Mouse (Mus musculus) myocyte (in vitro differentiated cells): Measurements from ENCODE around the gene Ferd3l.

Experiments used
- E2F4 ChIP-seq: IDR thresholded peaks from one replicate; pipeline ENCODE4 v1.6.1; 2011; ENCODE audit warnings: mild to moderate bottlenecking, control low read depth, moderate library complexity; ENCODE audit not compliant: insufficient read depth
- MAX ChIP-seq: IDR thresholded peaks from one replicate; pipeline ENCODE4 v1.6.1; 2011; ENCODE audit warnings: low read depth, mild to moderate bottlenecking, control low read depth
- MYOD1 ChIP-seq, 3 experiments: IDR thresholded peaks; one replicate each; pipeline ENCODE4 v1.6.1; 2011; ENCODE audit warnings: control low read depth in 2 of 3, low read depth in 2 of 3, mild to moderate bottlenecking in 2 of 3, moderate library complexity in 1 of 3; ENCODE audit not compliant: insufficient read length in 2 of 3, control insufficient read depth in 1 of 3
- MYOG ChIP-seq, 3 experiments: IDR thresholded peaks; one replicate each; pipeline ENCODE4 v1.6.1; 2011; ENCODE audit warnings: control low read depth in 2 of 3, low read depth in 2 of 3, mild to moderate bottlenecking in 2 of 3; ENCODE audit not compliant: insufficient read length in 2 of 3, control insufficient read depth in 1 of 3, insufficient read depth in 1 of 3
- POLR2A ChIP-seq: IDR thresholded peaks from one replicate; pipeline ENCODE4 v1.6.1; 2011; ENCODE audit warnings: low read depth, mild to moderate bottlenecking, control low read depth, moderate library complexity; ENCODE audit not compliant: insufficient read length
- POLR2AphosphoS2 ChIP-seq: IDR thresholded peaks from one replicate; pipeline ENCODE4 v1.6.1; 2011; ENCODE audit warnings: low read depth, control low read depth; ENCODE audit not compliant: insufficient read length
- REST ChIP-seq: IDR thresholded peaks from one replicate; pipeline ENCODE4 v1.6.1; 2011; ENCODE audit warnings: mild to moderate bottlenecking, control low read depth, moderate library complexity; ENCODE audit not compliant: insufficient read depth, insufficient read length
- SRF ChIP-seq: IDR thresholded peaks from one replicate; pipeline ENCODE4 v1.6.1; 2011; ENCODE audit warnings: low read depth; ENCODE audit not compliant: control insufficient read depth, insufficient read length
- TCF12 ChIP-seq: IDR thresholded peaks from one replicate; pipeline ENCODE4 v1.6.1; 2011; ENCODE audit warnings: mild to moderate bottlenecking, control low read depth; ENCODE audit not compliant: poor library complexity, insufficient read depth, severe bottlenecking
- TCF3 ChIP-seq: IDR thresholded peaks from one replicate; pipeline ENCODE4 v1.6.1; 2011; ENCODE audit warnings: low read depth, control low read depth; ENCODE audit not compliant: insufficient read length
- USF1 ChIP-seq: IDR thresholded peaks from one replicate; pipeline ENCODE4 v1.6.1; 2011; ENCODE audit warnings: low read depth, mild to moderate bottlenecking, control low read depth, moderate library complexity

DNA sequence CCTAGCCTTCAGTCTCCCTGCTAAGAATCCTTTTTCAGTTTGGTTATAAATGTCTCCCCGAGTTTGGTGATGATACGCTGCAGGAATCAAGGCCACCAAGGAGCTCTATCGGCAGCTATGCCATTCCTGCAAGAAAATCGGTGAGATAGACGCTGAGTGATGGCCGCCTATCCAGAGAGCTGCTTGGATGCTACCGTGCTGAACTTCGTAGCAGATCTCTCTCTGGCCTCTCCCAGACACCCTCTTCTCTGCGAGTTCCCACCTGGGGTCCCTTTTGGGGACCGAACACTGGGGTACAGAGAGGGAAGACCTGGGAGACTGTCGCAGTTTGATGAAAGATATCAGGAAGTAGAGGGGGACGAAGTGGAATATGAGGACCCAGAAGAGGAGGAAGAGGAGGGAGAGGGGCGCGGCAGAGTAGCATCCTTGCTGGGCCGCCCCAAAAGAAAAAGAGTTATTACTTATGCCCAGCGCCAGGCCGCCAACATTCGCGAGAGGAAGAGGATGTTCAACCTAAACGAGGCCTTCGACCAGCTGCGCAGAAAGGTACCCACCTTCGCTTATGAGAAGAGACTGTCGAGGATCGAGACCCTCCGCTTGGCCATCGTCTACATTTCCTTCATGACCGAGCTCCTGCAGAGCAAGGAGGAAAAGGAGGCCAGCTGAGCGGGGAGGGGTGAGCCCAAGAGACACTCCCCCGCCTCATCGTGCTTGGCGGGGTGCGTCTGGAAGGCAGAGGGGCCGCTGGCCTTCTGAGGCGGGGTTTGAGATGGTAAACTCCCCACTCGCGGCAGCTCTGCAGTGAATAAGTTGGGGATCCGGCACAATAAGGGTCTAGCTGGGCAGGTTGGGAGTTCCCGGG is at the start of gene Ferd3l:
- TF ChIP-seq POLR2A, result no peak
- no peak for TF ChIP-seq USF1
- no peak for TF ChIP-seq POLR2AphosphoS2
- no peak for TF ChIP-seq E2F4
- no peak for TF ChIP-seq MAX
- no peak for TF ChIP-seq MYOG (IDR thresholded peaks at IDR 0.05; ENCODE audit: control insufficient read depth in 1 of 3, insufficient read depth in 1 of 3, insufficient read length in 2 of 3, low read depth in 2 of 3)
- TF ChIP-seq SRF, result no peak
- TF ChIP-seq MYOD1 (IDR thresholded peaks at IDR 0.05; ENCODE audit: control insufficient read depth in 1 of 3, insufficient read length in 2 of 3, low read depth in 2 of 3), result no peak
- no peak for TF ChIP-seq REST
- TF ChIP-seq TCF12, result no peak
- no peak for TF ChIP-seq TCF3
